Comparison of ENCODE assay signal across 10 mouse cellular contexts in genomic region chr14:100457870-100458726, GRCm38 (mm10).
A peak's percentile ranks its signal among the peaks of the same experiment; 100 is the strongest.
DNase-seq lines count a peak whose midpoint lies in the region; ATAC-seq lines count a peak whose summit lies in the region.
"Had no signal": no experiment of that assay in that cellular context is flagged by ENCODE, and none has a peak within 500 bp of the region (broad histone marks: within the 10 kb centered on the region; RNA-seq: fewer than 3 reads in every experiment).

No protein-coding gene starts in this region.

- intact Hi-C loops in left cerebral cortex, postnatal 36 days (cut with DNase I), result loop anchor here (10.0 kb wide), 2 partner anchors 103 to 513 kb away; no protein-coding TSS in a partner anchor

- H3K9ac ChIP-seq in liver, embryonic 15.5 days, result no peak overlapping the region
- H3K9ac ChIP-seq: embryonic facial prominence, embryonic 15.5 days; lung, embryonic 15.5 days had no signal

- H3K4me3 ChIP-seq in liver, embryonic 15.5 days (replicated peaks), result no peak overlapping the region
- H3K4me3 ChIP-seq: embryonic facial prominence, embryonic 15.5 days; lung, embryonic 15.5 days had no signal

- no peaks in the 10 kb centered on the region for H3K36me3 ChIP-seq in liver, embryonic 15.5 days (replicated peaks)
- H3K36me3 ChIP-seq: embryonic facial prominence, embryonic 15.5 days; lung, embryonic 15.5 days had no signal

- no peaks in the 10 kb centered on the region for H3K9me3 ChIP-seq in liver, embryonic 15.5 days (replicated peaks)
- H3K9me3 ChIP-seq: embryonic facial prominence, embryonic 15.5 days; lung, embryonic 15.5 days had no signal

- H3K27me3 ChIP-seq in liver, embryonic 15.5 days, result no peaks in the 10 kb centered on the region
- H3K27me3 ChIP-seq: embryonic facial prominence, embryonic 15.5 days; lung, embryonic 15.5 days had no signal

- peak overlapping the region; percentile 55 for H3K27ac ChIP-seq in liver, embryonic 15.5 days (replicated peaks)
- H3K27ac ChIP-seq: embryonic facial prominence, embryonic 15.5 days; lung, embryonic 15.5 days had no signal

- peak; percentile 13 to 43 for DNase-seq in cerebellum, postnatal 10 days
- DNase-seq in cerebellum, adult 8-10 months, result no peak
- DNase-seq in embryo, embryonic 10.5 days (ENCODE audit: low spot score), result peak; percentile 32
- peak; percentile 63 for DNase-seq in kidney, adult 18-20 months
- DNase-seq in spleen, postnatal 14 days (ENCODE audit: low spot score in 2 of 2), result no peak
- DNase-seq in frontal cortex, postnatal 14 days (ENCODE audit: low spot score in 2 of 2), result no peak
- no peak for DNase-seq in left cerebral cortex, postnatal 36 days (ENCODE audit: low spot score in 2 of 2)

- 46% methylated on average over 7 of the region's 7 CpGs for WGBS in liver, embryonic 15.5 days (ENCODE audit: insufficient replicate concordance)

- ATAC-seq in liver, embryonic 15.5 days (ENCODE audit: insufficient read depth), result peak; percentile 54

- H3K4me2 ChIP-seq in liver, embryonic 15.5 days, result no peak overlapping the region

- no peaks in the 10 kb centered on the region; the same call in 1 of the 2 replicates for H3K4me1 ChIP-seq in liver, embryonic 15.5 days (replicated peaks)

Comparison
In these comparisons a context has a peak if more than half of its experiments do, and no peak if none do; other contexts are left out.
1. DNase-seq: peak in cerebellum, postnatal 10 days (2 of 2), embryo, embryonic 10.5 days (single experiment) and kidney, adult 18-20 months (single experiment); none in cerebellum, adult 8-10 months (single experiment), spleen, postnatal 14 days (0 of 2), frontal cortex, postnatal 14 days (0 of 2) and left cerebral cortex, postnatal 36 days (0 of 2).